Mouse (Mus musculus): ENCODE measurements around the gene Supt5.

GRCm38 (mm10) chr7:28358431-28358830 is 19.9 kb upstream of the Supt5 start:
- TF ChIP-seq MAFK (IDR thresholded peaks at IDR 0.05; ENCODE audit: borderline replicate concordance, low read depth, low read length), result no peak
- TF ChIP-seq HCFC1 (IDR thresholded peaks at IDR 0.05; ENCODE audit: low read depth, low read length), result no peak
- TF ChIP-seq ZKSCAN1 (IDR thresholded peaks at IDR 0.05; ENCODE audit: low read depth, low read length), result no peak
- no peak for TF ChIP-seq BHLHE40 (IDR thresholded peaks at IDR 0.05; ENCODE audit: borderline replicate concordance, low read depth, low read length)

Measured in MEL (cell line).